Mouse (Mus musculus): ENCODE data around the gene Slc25a36.

The Slc25a36 gene

GRCm38 (mm10) chr9:97110571-97111390 is at the start of gene Slc25a36:
Gene Slc25a36 (minus strand): TSS chr9:97111157.
- DNase-seq: peak; percentile 91

- no peak for DNase-seq
Measured at GRCm38 (mm10) chr9:97158412-97158811, 47.5 kb upstream of the Slc25a36 start.

GRCm38 (mm10) chr9:97155981-97156380 is 45.0 kb upstream of the Slc25a36 start:
- no peak for DNase-seq

GRCm38 (mm10) chr9:97154956-97155355 is 44.0 kb upstream of the Slc25a36 start:
- DNase-seq: no peak

GRCm38 (mm10) chr9:97153006-97153405 is 42.0 kb upstream of the Slc25a36 start:
- no peak for DNase-seq

- no peak for DNase-seq
Measured at GRCm38 (mm10) chr9:97147270-97147669, 36.3 kb upstream of the Slc25a36 start.

GRCm38 (mm10) chr9:97145351-97145750 is 34.4 kb upstream of the Slc25a36 start:
- no peak for DNase-seq

GRCm38 (mm10) chr9:97143416-97143815 is 32.5 kb upstream of the Slc25a36 start:
- DNase-seq: no peak

- DNase-seq: no peak
Measured at GRCm38 (mm10) chr9:97142558-97142957, 31.6 kb upstream of the Slc25a36 start.

GRCm38 (mm10) chr9:97141723-97142122 is 30.8 kb upstream of the Slc25a36 start:
- DNase-seq: no peak

GRCm38 (mm10) chr9:97140145-97140932 is 29.4 kb upstream of the Slc25a36 start:
- DNase-seq: no peak

GRCm38 (mm10) chr9:97137678-97138077 is 26.7 kb upstream of the Slc25a36 start:
- DNase-seq: no peak

- no peak for DNase-seq
Measured at GRCm38 (mm10) chr9:97137116-97137515, 26.2 kb upstream of the Slc25a36 start.

GRCm38 (mm10) chr9:97135866-97136265 is 24.9 kb upstream of the Slc25a36 start:
- DNase-seq: no peak

- DNase-seq: no peak
Measured at GRCm38 (mm10) chr9:97133178-97133577, 22.2 kb upstream of the Slc25a36 start.

- no peak for DNase-seq
Measured at GRCm38 (mm10) chr9:97130001-97130400, 19.0 kb upstream of the Slc25a36 start.

- no peak for DNase-seq
Measured at GRCm38 (mm10) chr9:97123934-97124692, 13.2 kb upstream of the Slc25a36 start.

- no peak for DNase-seq
Measured at GRCm38 (mm10) chr9:97121432-97121831, 10.5 kb upstream of the Slc25a36 start.

GRCm38 (mm10) chr9:97114271-97114670 is 3.3 kb upstream of the Slc25a36 start:
- DNase-seq: no peak

- no peak for DNase-seq
Measured at GRCm38 (mm10) chr9:97113555-97113929, 2.6 kb upstream of the Slc25a36 start.

- DNase-seq: no peak
Measured at GRCm38 (mm10) chr9:97112797-97113554, 2.0 kb upstream of the Slc25a36 start.

GRCm38 (mm10) chr9:97112238-97112637 is 1.3 kb upstream of the Slc25a36 start:
- DNase-seq: no peak

- no peak for DNase-seq
Measured at GRCm38 (mm10) chr9:97111506-97111905, 549 bp upstream of the Slc25a36 start.

All from cerebellum, adult 8-10 months (tissue).